Mouse (Mus musculus): ENCODE measurements at regions not wholly inside any gene's neighbourhood (a gene's known extent, or its start where the extent isn't known, plus 50 kb on each side); places are given as distances from the start of the nearest gene placed in this dataset.

DNA sequence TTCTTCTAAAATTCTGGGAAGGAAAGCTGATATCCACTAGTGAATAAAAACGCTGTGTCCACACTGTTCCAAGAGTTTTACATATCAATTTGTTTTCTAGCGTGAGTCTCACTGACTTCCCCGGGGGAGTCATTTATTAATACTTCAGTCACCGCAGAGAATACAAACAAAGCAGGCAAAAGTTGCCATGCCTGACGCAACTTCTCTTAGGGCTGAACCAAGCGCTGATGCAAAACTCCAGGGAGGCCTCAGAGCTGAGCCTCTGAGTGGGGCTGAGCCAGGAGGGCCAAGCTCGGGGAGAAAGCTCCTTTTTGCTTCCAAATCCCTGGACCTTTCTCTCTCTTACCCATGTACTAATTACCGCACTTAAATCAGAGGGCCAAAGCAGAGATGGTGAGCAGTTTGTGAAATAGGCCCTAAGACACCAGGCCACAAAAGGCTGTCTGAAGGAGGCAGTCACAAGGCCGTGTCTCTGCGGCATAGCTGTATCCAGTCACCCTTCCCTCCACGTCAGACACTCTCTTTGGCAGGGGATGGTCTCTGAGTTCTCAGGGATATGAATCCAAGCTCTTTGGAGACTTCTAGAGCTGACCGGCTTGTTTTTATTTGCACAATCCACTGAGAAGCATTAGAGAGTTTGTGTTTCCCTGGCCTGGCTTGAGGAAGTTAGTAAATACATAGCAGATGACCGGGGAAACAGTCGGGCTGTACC lies 260.2 kb upstream of the Jarid2 start:
- TF ChIP-seq MAX (IDR thresholded peaks at IDR 0.05) (no peak), CTCF (IDR thresholded peaks at IDR 0.05; ENCODE audit: control insufficient read depth, insufficient read depth, insufficient read length) (no peak)
- no peaks in the 10 kb centered on the region for H3K79me3 ChIP-seq (ENCODE audit: low read depth)

DNA sequence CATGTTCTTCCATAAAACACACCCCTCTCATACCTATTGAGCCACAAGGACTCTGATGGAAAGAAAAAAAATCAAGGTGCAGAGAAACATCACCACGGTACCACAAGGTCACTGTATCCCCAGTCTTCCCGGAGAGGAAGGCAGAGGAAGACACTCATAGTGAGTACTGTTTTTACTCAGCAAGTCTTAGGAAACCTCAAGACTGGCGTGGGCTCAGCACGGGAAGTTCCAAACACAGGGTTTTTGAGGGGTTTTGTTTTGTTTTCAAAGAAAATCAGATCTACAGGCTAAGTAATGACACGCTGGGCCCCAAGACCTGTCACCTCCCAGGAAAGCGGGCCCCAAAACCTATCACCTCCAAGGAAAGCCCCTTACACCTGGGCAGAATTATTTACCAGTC lies 259.6 kb upstream of the Jarid2 start:
- H3ac ChIP-seq (ENCODE audit: control insufficient read depth, insufficient read length, low read depth): no peak overlapping the region
- no peaks in the 10 kb centered on the region for H3K36me3 ChIP-seq (ENCODE audit: control insufficient read depth, insufficient read depth)
- H3K79me2 ChIP-seq (ENCODE audit: control insufficient read depth, insufficient read depth): no peaks in the 10 kb centered on the region
- TF ChIP-seq MYOD1 (IDR thresholded peaks at IDR 0.05; ENCODE audit: control insufficient read depth, insufficient read length, low read depth) (no peak), MAX (IDR thresholded peaks at IDR 0.05) (no peak), CTCF (IDR thresholded peaks at IDR 0.05; ENCODE audit: control insufficient read depth, insufficient read depth, insufficient read length) (no peak), FOSL1 (IDR thresholded peaks at IDR 0.05; ENCODE audit: insufficient read depth, low read length, poor library complexity, severe bottlenecking) (no peak), CEBPB (IDR thresholded peaks at IDR 0.05; ENCODE audit: low read depth) (no peak), MYOG (IDR thresholded peaks at IDR 0.05; ENCODE audit: control insufficient read depth, extremely low read depth, insufficient read length) (no peak), USF1 (IDR thresholded peaks at IDR 0.05; ENCODE audit: low read depth) (no peak)
- no peaks in the 10 kb centered on the region for H3K27me3 ChIP-seq (ENCODE audit: control insufficient read depth, insufficient read depth, insufficient read length)
- no peaks in the 10 kb centered on the region for H3K79me3 ChIP-seq (ENCODE audit: low read depth)
- H3K4me3 ChIP-seq (ENCODE audit: insufficient read depth, poor library complexity, severe bottlenecking): no peak overlapping the region

More for the DNA sequence above, 260.2 kb upstream of the Jarid2 start:
- H3K36me3 ChIP-seq (ENCODE audit: control insufficient read depth, insufficient read depth): no peaks in the 10 kb centered on the region
- no peak overlapping the region for H3K4me3 ChIP-seq (ENCODE audit: insufficient read depth, poor library complexity, severe bottlenecking)
- no peaks in the 10 kb centered on the region for H3K27me3 ChIP-seq (ENCODE audit: control insufficient read depth, insufficient read depth, insufficient read length)
- no peak overlapping the region for H3ac ChIP-seq (ENCODE audit: control insufficient read depth, insufficient read length, low read depth)
- H3K79me2 ChIP-seq (ENCODE audit: control insufficient read depth, insufficient read depth): no peaks in the 10 kb centered on the region

DNA sequence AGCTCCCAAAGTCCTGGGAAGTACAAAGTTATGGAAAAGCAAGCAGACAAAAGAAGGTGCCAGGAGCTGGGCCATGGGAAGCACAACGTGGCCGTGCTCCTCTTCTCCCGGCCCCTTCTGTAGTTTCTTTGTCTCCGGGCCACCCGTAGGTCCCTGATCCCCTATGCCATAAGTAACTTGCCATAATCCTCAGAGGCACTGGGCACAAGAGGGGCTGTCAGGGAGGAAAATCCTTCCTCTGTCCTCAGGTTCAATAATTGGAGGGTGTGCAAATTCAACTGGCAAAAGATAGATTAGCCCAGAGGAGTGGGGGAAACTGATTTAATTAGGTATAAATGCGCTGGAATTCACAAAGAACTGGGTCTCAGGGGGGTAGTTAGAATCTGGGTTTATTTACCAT lies 256.1 kb upstream of the Jarid2 start:
- Histone ChIP-seq H3K27me3 (ENCODE audit: control insufficient read depth, insufficient read depth, insufficient read length) (no peaks in the 10 kb centered on the region), H3K4me3 (ENCODE audit: insufficient read depth, poor library complexity, severe bottlenecking) (no peak overlapping the region), H3K79me2 (ENCODE audit: control insufficient read depth, insufficient read depth) (no peaks in the 10 kb centered on the region), H3K79me3 (ENCODE audit: low read depth) (no peaks in the 10 kb centered on the region), H3ac (ENCODE audit: control insufficient read depth, insufficient read length, low read depth) (no peak overlapping the region), H3K36me3 (ENCODE audit: control insufficient read depth, insufficient read depth) (no peaks in the 10 kb centered on the region)
- TF ChIP-seq CEBPB (IDR thresholded peaks at IDR 0.05; ENCODE audit: low read depth) (no peak), CTCF (IDR thresholded peaks at IDR 0.05; ENCODE audit: control insufficient read depth, insufficient read depth, insufficient read length) (no peak), MYOG (IDR thresholded peaks at IDR 0.05; ENCODE audit: control insufficient read depth, extremely low read depth, insufficient read length) (no peak)

DNA sequence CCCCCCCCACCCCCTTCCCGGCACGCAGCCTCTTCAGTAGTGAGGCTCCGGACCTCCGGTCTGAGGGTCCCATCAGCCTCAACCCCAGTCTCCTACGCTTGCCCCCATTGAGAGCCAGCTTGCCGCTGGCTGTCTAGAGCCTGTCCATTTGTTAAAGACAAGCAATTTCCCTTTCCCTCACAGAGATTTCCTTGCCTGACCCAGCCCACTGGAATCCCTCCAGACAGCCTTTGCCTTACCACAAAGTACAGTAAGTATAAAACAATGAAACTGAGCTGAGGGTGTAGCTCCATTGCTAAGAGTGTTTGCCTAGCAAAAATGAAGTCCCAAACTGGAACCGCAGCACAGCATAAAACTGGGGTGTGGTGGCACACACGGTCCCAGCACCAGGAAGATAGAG lies 252.4 kb upstream of the Jarid2 start:
- no peaks in the 10 kb centered on the region for H3K79me2 ChIP-seq (ENCODE audit: control insufficient read depth, insufficient read depth)
- no peak for TF ChIP-seq MAX (IDR thresholded peaks at IDR 0.05)
- no peaks in the 10 kb centered on the region for H3K27me3 ChIP-seq (ENCODE audit: control insufficient read depth, insufficient read depth, insufficient read length)
- no peaks in the 10 kb centered on the region for H3K36me3 ChIP-seq (ENCODE audit: control insufficient read depth, insufficient read depth)
- no peak overlapping the region for H3K4me3 ChIP-seq (ENCODE audit: insufficient read depth, poor library complexity, severe bottlenecking)
- H3ac ChIP-seq (ENCODE audit: control insufficient read depth, insufficient read length, low read depth): no peak overlapping the region
- H3K79me3 ChIP-seq (ENCODE audit: low read depth): no peaks in the 10 kb centered on the region

DNA sequence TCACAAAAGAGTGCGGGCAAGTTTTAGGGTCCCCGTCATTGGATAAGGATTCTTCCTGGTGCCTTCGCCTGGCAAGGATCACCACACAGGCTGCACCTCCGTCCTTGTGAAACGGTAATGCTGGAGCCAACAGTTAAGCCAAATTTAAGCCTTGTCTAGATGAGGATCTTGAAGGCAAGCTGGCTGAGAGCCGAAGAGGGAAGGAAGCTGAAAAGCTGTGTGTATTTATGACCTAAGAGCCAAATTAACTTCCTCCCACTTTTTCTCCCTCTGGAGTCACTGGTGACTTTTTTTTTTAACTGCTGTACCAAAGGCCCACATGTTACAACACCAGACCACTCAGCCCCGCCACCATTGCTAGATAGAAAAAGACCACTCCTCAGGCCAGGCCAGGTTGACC lies 249.1 kb upstream of the Jarid2 start:
- no peak for TF ChIP-seq MYOG (IDR thresholded peaks at IDR 0.05; ENCODE audit: control insufficient read depth, extremely low read depth, insufficient read length)
- no peak for TF ChIP-seq MAX (IDR thresholded peaks at IDR 0.05)
- TF ChIP-seq USF1 (IDR thresholded peaks at IDR 0.05; ENCODE audit: low read depth): no peak
- TF ChIP-seq CTCF (IDR thresholded peaks at IDR 0.05; ENCODE audit: control insufficient read depth, insufficient read depth, insufficient read length): no peak
- no peak for TF ChIP-seq MYOD1 (IDR thresholded peaks at IDR 0.05; ENCODE audit: control insufficient read depth, insufficient read length, low read depth)
- no peak for TF ChIP-seq FOSL1 (IDR thresholded peaks at IDR 0.05; ENCODE audit: insufficient read depth, low read length, poor library complexity, severe bottlenecking)
- no peak for TF ChIP-seq CEBPB (IDR thresholded peaks at IDR 0.05; ENCODE audit: low read depth)
- Histone ChIP-seq H3K79me3 (ENCODE audit: low read depth) (no peaks in the 10 kb centered on the region), H3ac (ENCODE audit: control insufficient read depth, insufficient read length, low read depth) (no peak overlapping the region), H3K79me2 (ENCODE audit: control insufficient read depth, insufficient read depth) (no peaks in the 10 kb centered on the region), H3K36me3 (ENCODE audit: control insufficient read depth, insufficient read depth) (no peaks in the 10 kb centered on the region), H3K27me3 (ENCODE audit: control insufficient read depth, insufficient read depth, insufficient read length) (no peaks in the 10 kb centered on the region), H3K4me3 (ENCODE audit: insufficient read depth, poor library complexity, severe bottlenecking) (no peak overlapping the region)

DNA sequence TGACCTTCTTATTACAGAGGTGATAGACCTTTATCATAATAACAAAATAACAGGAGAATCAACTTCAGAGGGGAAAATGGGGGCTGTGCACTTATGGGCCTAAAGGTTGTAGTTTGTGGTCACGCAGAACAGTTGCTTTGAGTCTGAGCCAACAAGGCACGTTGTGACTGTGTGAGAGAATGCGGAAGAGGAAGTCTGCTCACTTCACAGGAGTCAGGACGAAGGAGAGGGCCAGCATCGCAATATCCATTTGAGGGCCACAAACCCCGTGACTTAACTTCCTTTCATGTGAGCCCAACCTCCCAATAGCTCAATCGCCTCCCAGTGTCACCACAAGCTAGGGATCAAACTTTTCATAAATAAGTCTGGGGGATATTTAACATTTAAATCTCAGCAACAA lies 246.6 kb upstream of the Jarid2 start:
- Histone ChIP-seq H3K79me3 (ENCODE audit: low read depth) (no peaks in the 10 kb centered on the region), H3K36me3 (ENCODE audit: control insufficient read depth, insufficient read depth) (no peaks in the 10 kb centered on the region), H3K79me2 (ENCODE audit: control insufficient read depth, insufficient read depth) (no peaks in the 10 kb centered on the region), H3K4me3 (ENCODE audit: insufficient read depth, poor library complexity, severe bottlenecking) (no peak overlapping the region), H3K27me3 (ENCODE audit: control insufficient read depth, insufficient read depth, insufficient read length) (no peaks in the 10 kb centered on the region), H3ac (ENCODE audit: control insufficient read depth, insufficient read length, low read depth) (no peak overlapping the region)
- TF ChIP-seq USF1 (IDR thresholded peaks at IDR 0.05; ENCODE audit: low read depth) (no peak), MYOG (IDR thresholded peaks at IDR 0.05; ENCODE audit: control insufficient read depth, extremely low read depth, insufficient read length) (no peak), MAX (IDR thresholded peaks at IDR 0.05) (no peak), CEBPB (IDR thresholded peaks at IDR 0.05; ENCODE audit: low read depth) (no peak), FOSL1 (IDR thresholded peaks at IDR 0.05; ENCODE audit: insufficient read depth, low read length, poor library complexity, severe bottlenecking) (no peak), MYOD1 (IDR thresholded peaks at IDR 0.05; ENCODE audit: control insufficient read depth, insufficient read length, low read depth) (no peak), CTCF (IDR thresholded peaks at IDR 0.05; ENCODE audit: control insufficient read depth, insufficient read depth, insufficient read length) (no peak)

Data from C2C12 (cell line).